Mouse (Mus musculus) kidney, embryonic 14.5 days (tissue): ENCODE results near the gene Shroom3. TPM values are rescaled to one million over a fixed set of nuclear protein-coding genes. Genes with fewer than 3 reads are reported as not detected.

Source experiments
- ATAC-seq: fragments of 200-750 bp; cut with Nextera tagmentation; 2 replicates; pipeline ENCODE4 v1.8.0; 2017; ENCODE audit warnings: moderate number of reproducible peaks, mild to moderate bottlenecking, moderate TSS enrichment, moderate library complexity; ENCODE audit not compliant: low FRiP score, low TSS enrichment
- H3K27ac ChIP-seq: fragments of 300-500 bp; sonication (generic); 2 replicates; pipeline ENCODE4 v1.5.1; 2014; ENCODE audit warnings: low read depth, mild to moderate bottlenecking, low read length, moderate library complexity, mixed read lengths
- H3K27me3 ChIP-seq: fragments of 300-500 bp; sonication (generic); 2 replicates; pipeline ENCODE4 v1.6.1; 2014; ENCODE audit warnings: mild to moderate bottlenecking, low read length; ENCODE audit not compliant: control insufficient read depth, insufficient read depth
- H3K36me3 ChIP-seq: fragments of 300-500 bp; sonication (generic); 2 replicates; pipeline ENCODE4 v1.6.1; 2014; ENCODE audit warnings: low read length, mixed read lengths; ENCODE audit not compliant: control insufficient read depth, insufficient read depth
- H3K4me1 ChIP-seq: fragments of 300-500 bp; sonication (generic); 2 replicates; pipeline ENCODE4 v1.6.1; 2014; ENCODE audit warnings: low read length, mixed read lengths; ENCODE audit not compliant: control insufficient read depth, insufficient read depth
- H3K4me2 ChIP-seq: fragments of 300-500 bp; sonication (generic); replicated peaks from 2 replicates; pipeline ENCODE4 v1.6.1; 2014; ENCODE audit warnings: low read depth, mild to moderate bottlenecking, low read length
- H3K4me3 ChIP-seq: fragments of 300-500 bp; sonication (generic); 2 replicates; pipeline ENCODE4 v1.5.1; 2014; ENCODE audit warnings: mild to moderate bottlenecking, low read length
- H3K9ac ChIP-seq: fragments of 300-500 bp; sonication (generic); 2 replicates; pipeline ENCODE4 v1.6.1; 2014; ENCODE audit warnings: low read depth, mild to moderate bottlenecking, low read length, moderate library complexity
- H3K9me3 ChIP-seq: fragments of 300-500 bp; sonication (generic); 2 replicates; pipeline ENCODE4 v1.6.1; 2016; ENCODE audit warnings: low read length; ENCODE audit not compliant: control insufficient read depth
- WGBS: fragments of 180-500 bp; shearing (Covaris S2); extraction: QIAGEN DNeasy Blood & Tissue Kit; methylation state at CpG from one replicate; pipeline ENCODE4 v1.1.7; 2014; 5-methylcytosine and 5-hydroxymethylcytosine counted together
- polyA plus RNA-seq: library from polyadenylated mRNA; unstranded; fragments of >200 nt; fragmentation: Nextera tagmentation; extraction: Ambion mirVana; gene quantifications from 2 replicates; pipeline ENCODE4 v1.2.1, GENCODE M21; 2014

The Shroom3 gene
- polyA plus RNA-seq, 1 experiment from 2014 or later: 16.0 TPM

- WGBS: 60% methylated on average over 2 of the region's 2 CpGs
- no peaks in the 10 kb centered on the region for H3K36me3 ChIP-seq
- H3K4me3 ChIP-seq: no peak overlapping the region
- H3K27ac ChIP-seq: no peak overlapping the region
- no peak for ATAC-seq
- H3K9me3 ChIP-seq: peaks cover 5% of the 10 kb centered on the region; the same call in 1 of the 2 replicates
- no peaks in the 10 kb centered on the region for H3K27me3 ChIP-seq
- no peak overlapping the region for H3K9ac ChIP-seq
- H3K4me1 ChIP-seq: 0 out of 2 replicates have a peak, but pooled peaks cover 3% of the 10 kb centered on the region
- H3K4me2 ChIP-seq: no peak overlapping the region
Measured at GRCm38 (mm10) chr5:92872991-92873390, 189.8 kb downstream of the Shroom3 start.

- Histone ChIP-seq H3K4me3 (no peak overlapping the region), H3K4me1 (0 out of 2 replicates have a peak, but pooled peaks cover 3% of the 10 kb centered on the region), H3K4me2 (no peak overlapping the region), H3K9ac (no peak overlapping the region), H3K27ac (no peak overlapping the region), H3K36me3 (no peaks in the 10 kb centered on the region), H3K27me3 (no peaks in the 10 kb centered on the region), H3K9me3 (peaks cover 5% of the 10 kb centered on the region; the same call in 1 of the 2 replicates)
- no peak for ATAC-seq
Measured at GRCm38 (mm10) chr5:92873518-92873917, 190.3 kb downstream of the Shroom3 start.

GRCm38 (mm10) chr5:92875836-92876235 is 192.6 kb downstream of the Shroom3 start:
- H3K9me3 ChIP-seq: no peaks in the 10 kb centered on the region
- H3K4me1 ChIP-seq: peaks cover 5% of the 10 kb centered on the region; the same call in 1 of the 2 replicates
- H3K27ac ChIP-seq: no peak overlapping the region
- no peak for ATAC-seq
- H3K36me3 ChIP-seq: no peaks in the 10 kb centered on the region
- no peak overlapping the region for H3K4me3 ChIP-seq
- no peaks in the 10 kb centered on the region for H3K27me3 ChIP-seq
- 93% methylated on average over 10 of the region's 10 CpGs for WGBS
- H3K4me2 ChIP-seq: no peak overlapping the region
- H3K9ac ChIP-seq: no peak overlapping the region

GRCm38 (mm10) chr5:92877104-92877503 is 193.9 kb downstream of the Shroom3 start:
- H3K27me3 ChIP-seq: no peaks in the 10 kb centered on the region
- H3K9ac ChIP-seq: no peak overlapping the region
- no peak overlapping the region; the same call in 1 of the 2 replicates for H3K27ac ChIP-seq
- no peak overlapping the region for H3K4me3 ChIP-seq
- ATAC-seq: peak; percentile 70
- WGBS: 27% methylated on average over 3 of the region's 3 CpGs
- H3K4me2 ChIP-seq: no peak overlapping the region
- H3K36me3 ChIP-seq: no peaks in the 10 kb centered on the region
- H3K4me1 ChIP-seq: peaks cover 11% of the 10 kb centered on the region
- H3K9me3 ChIP-seq: no peaks in the 10 kb centered on the region

- Histone ChIP-seq H3K27me3 (no peaks in the 10 kb centered on the region), H3K27ac (no peak overlapping the region), H3K9me3 (no peaks in the 10 kb centered on the region), H3K4me3 (no peak overlapping the region), H3K36me3 (no peaks in the 10 kb centered on the region), H3K4me1 (peaks cover 11% of the 10 kb centered on the region), H3K4me2 (no peak overlapping the region), H3K9ac (no peak overlapping the region)
- 90% methylated on average over 2 of the region's 2 CpGs for WGBS
- ATAC-seq: no peak
Measured at GRCm38 (mm10) chr5:92880393-92880792, 197.2 kb downstream of the Shroom3 start.

GRCm38 (mm10) chr5:92880893-92881292 is 197.7 kb downstream of the Shroom3 start:
- Histone ChIP-seq H3K9me3 (no peaks in the 10 kb centered on the region), H3K4me3 (no peak overlapping the region), H3K27ac (no peak overlapping the region), H3K36me3 (no peaks in the 10 kb centered on the region), H3K4me1 (peaks cover 13% of the 10 kb centered on the region), H3K9ac (no peak overlapping the region), H3K27me3 (no peaks in the 10 kb centered on the region), H3K4me2 (no peak overlapping the region)
- ATAC-seq: no peak
- WGBS: 22% methylated on average over 4 of the region's 4 CpGs

- peak; percentile 65 for ATAC-seq
- 35% methylated on average over 4 of the region's 4 CpGs for WGBS
- H3K27ac ChIP-seq: peak overlapping the region; percentile 55
Measured at GRCm38 (mm10) chr5:92886141-92886540, 202.9 kb downstream of the Shroom3 start.

GRCm38 (mm10) chr5:92887501-92887900 is 204.3 kb downstream of the Shroom3 start:
- no peak overlapping the region for H3K9ac ChIP-seq
- no peak overlapping the region for H3K4me2 ChIP-seq
- H3K27me3 ChIP-seq: no peaks in the 10 kb centered on the region
- H3K4me3 ChIP-seq: no peak overlapping the region
- H3K36me3 ChIP-seq: no peaks in the 10 kb centered on the region
- ATAC-seq: no peak
- H3K27ac ChIP-seq: no peak overlapping the region
- 76% methylated on average over 3 of the region's 3 CpGs for WGBS
- H3K9me3 ChIP-seq: no peaks in the 10 kb centered on the region
- 0 out of 2 replicates have a peak, but pooled peaks cover 8% of the 10 kb centered on the region for H3K4me1 ChIP-seq

More at GRCm38 (mm10) chr5:92886141-92886540, 202.9 kb downstream of the Shroom3 start:
- H3K27me3 ChIP-seq: no peaks in the 10 kb centered on the region
- no peak overlapping the region for H3K4me3 ChIP-seq
- no peak overlapping the region for H3K9ac ChIP-seq
- no peaks in the 10 kb centered on the region for H3K9me3 ChIP-seq
- peaks cover 11% of the 10 kb centered on the region; the same call in 1 of the 2 replicates for H3K4me1 ChIP-seq
- H3K4me2 ChIP-seq: no peak overlapping the region
- H3K36me3 ChIP-seq: no peaks in the 10 kb centered on the region

- no peak overlapping the region for H3K27ac ChIP-seq
- no peak for ATAC-seq
- H3K4me1 ChIP-seq: peaks cover 10% of the 10 kb centered on the region; the same call in 1 of the 2 replicates
Measured at GRCm38 (mm10) chr5:92888628-92889241, 205.5 kb downstream of the Shroom3 start.

More at GRCm38 (mm10) chr5:92888628-92889241, 205.5 kb downstream of the Shroom3 start:
- WGBS: 66% methylated on average over 8 of the region's 8 CpGs
- Histone ChIP-seq H3K36me3 (no peaks in the 10 kb centered on the region), H3K27me3 (no peaks in the 10 kb centered on the region), H3K4me3 (no peak overlapping the region), H3K9ac (no peak overlapping the region), H3K9me3 (no peaks in the 10 kb centered on the region), H3K4me2 (no peak overlapping the region)
